Mouse (Mus musculus): ENCODE results near the gene Anpep. TPM values are rescaled to one million over a fixed set of nuclear protein-coding genes. Genes with fewer than 3 reads are reported as not detected.

Gene Anpep
- polyA plus RNA-seq, 1 experiment from 2014 or later, result 26.7 TPM

DNA sequence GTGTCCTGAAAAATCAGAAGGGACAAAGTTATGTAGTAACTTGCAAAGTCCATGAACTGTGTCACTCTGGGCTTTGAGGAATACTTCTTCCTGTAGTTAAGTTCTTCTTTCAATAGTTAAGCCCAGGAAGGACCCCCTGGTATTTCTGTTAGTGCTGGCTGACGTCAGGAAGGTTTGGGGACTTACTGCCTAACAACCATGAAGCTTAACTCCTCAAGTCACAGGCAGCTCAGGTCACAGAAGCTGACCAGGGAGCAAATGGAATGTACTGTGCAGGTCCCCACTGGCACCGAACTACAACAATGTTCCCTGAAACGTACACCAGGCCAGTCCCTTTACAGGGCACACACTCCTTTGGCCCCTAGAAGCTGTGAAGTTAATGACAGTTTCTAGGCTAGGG lies 34.4 kb upstream of the Anpep start:
- H3K9ac ChIP-seq (replicated peaks), result no peak overlapping the region
- DNase-seq (no peak), ATAC-seq (no peak)
- H3K36me3 ChIP-seq (replicated peaks; ENCODE audit: insufficient read depth, low read length), result peaks cover 10% of the 10 kb centered on the region; the same call in 1 of the 2 replicates
- H3K4me3 ChIP-seq (ENCODE audit: low read depth, low read length), result no peak overlapping the region
- no peak overlapping the region for H3K4me2 ChIP-seq (ENCODE audit: low read depth, low read length)
- TF ChIP-seq EP300 (IDR thresholded peaks at IDR 0.05; ENCODE audit: low read depth) (no peak), CTCF (IDR thresholded peaks at IDR 0.05; ENCODE audit: low read depth) (no peak)
- no peaks in the 10 kb centered on the region for H3K9me3 ChIP-seq (ENCODE audit: low read length)
- 76% methylated on average over 3 of the region's 3 CpGs for WGBS (ENCODE audit: insufficient replicate concordance)
- no peaks in the 10 kb centered on the region for H3K4me1 ChIP-seq (ENCODE audit: insufficient read depth)
- H3K27ac ChIP-seq (ENCODE audit: low read depth), result no peak overlapping the region
- no peaks in the 10 kb centered on the region for H3K27me3 ChIP-seq (ENCODE audit: insufficient read depth, low read length)

DNA sequence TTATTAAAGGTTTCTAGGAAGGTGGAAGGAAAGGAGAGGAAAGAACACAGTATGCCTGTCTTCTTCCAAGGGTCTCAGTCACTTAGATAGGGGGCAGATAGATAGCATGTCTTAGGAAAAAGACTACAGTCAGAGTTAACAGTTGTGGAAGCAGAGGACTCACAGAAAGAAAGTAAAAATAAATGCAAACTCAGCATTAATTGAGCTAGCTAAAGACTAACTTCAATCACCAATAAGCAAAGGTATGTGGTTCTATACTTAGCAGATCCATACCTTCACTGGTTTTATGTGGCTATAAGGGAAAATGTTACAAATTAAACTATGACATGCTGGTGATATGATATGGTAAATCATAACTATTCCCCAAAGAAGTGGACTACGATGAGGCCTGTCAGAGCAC lies 33.9 kb upstream of the Anpep start:
- H3K4me1 ChIP-seq (ENCODE audit: insufficient read depth), result no peaks in the 10 kb centered on the region
- H3K36me3 ChIP-seq (replicated peaks; ENCODE audit: insufficient read depth, low read length), result peaks cover 13% of the 10 kb centered on the region; the same call in 1 of the 2 replicates
- no peak for DNase-seq
- no peak for ATAC-seq
- 90% methylated on average over 1 of the region's 1 CpGs for WGBS (ENCODE audit: insufficient replicate concordance)
- H3K27ac ChIP-seq (ENCODE audit: low read depth), result no peak overlapping the region
- H3K4me2 ChIP-seq (ENCODE audit: low read depth, low read length), result no peak overlapping the region
- no peak overlapping the region for H3K9ac ChIP-seq (replicated peaks)
- no peaks in the 10 kb centered on the region for H3K9me3 ChIP-seq (ENCODE audit: low read length)
- TF ChIP-seq EP300 (IDR thresholded peaks at IDR 0.05; ENCODE audit: low read depth), result no peak
- TF ChIP-seq CTCF (IDR thresholded peaks at IDR 0.05; ENCODE audit: low read depth), result no peak
- no peaks in the 10 kb centered on the region for H3K27me3 ChIP-seq (ENCODE audit: insufficient read depth, low read length)
- no peak overlapping the region for H3K4me3 ChIP-seq (ENCODE audit: low read depth, low read length)

DNA sequence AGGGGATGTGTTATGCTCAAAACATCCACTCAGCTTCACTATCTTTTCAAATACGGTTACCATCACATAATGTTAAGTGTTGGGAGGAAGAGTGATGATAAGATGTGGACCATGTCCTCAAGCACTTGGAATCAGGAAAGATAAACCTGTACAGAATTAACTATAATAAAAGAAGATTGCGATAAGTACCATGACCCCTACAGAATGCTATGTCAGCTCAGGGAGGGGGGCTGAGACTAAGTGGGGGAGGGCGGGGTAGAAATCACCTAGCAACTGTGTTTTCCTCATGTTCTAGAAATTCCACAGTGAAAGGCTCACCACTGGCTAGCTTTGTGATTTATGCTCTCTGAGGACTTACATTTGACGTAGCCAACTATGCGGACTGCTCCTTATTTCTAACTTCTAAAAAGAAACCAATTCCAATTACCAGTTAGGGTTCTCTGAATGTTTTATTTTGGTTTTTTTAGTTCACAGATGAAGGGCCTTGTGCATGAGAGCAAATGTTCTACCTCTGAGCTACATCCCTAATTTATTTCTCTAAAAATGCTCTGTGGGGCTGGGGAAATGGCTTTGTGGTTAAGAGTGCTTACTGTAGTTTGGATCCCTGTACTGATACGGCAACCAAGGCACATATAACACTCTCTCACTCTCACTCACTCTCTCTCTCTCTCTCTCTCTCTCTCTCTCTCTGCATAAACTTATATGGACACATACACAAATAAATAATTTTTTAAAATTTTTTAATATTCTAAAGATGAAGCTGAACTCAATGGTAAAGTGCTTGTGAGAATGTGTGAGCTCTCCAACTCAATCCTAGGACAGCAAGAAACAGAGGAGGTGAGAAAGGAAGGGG lies 31.9 kb upstream of the Anpep start:
- Histone ChIP-seq H3K36me3 (replicated peaks; ENCODE audit: insufficient read depth, low read length) (peaks cover 12% of the 10 kb centered on the region; the same call in 1 of the 2 replicates), H3K9me3 (ENCODE audit: low read length) (no peaks in the 10 kb centered on the region), H3K9ac (replicated peaks) (no peak overlapping the region), H3K27me3 (ENCODE audit: insufficient read depth, low read length) (no peaks in the 10 kb centered on the region), H3K27ac (ENCODE audit: low read depth) (no peak overlapping the region), H3K4me2 (ENCODE audit: low read depth, low read length) (no peak overlapping the region), H3K4me1 (ENCODE audit: insufficient read depth) (no peaks in the 10 kb centered on the region), H3K4me3 (ENCODE audit: low read depth, low read length) (no peak overlapping the region)
- no peak for ATAC-seq
- 80% methylated on average over 6 of the region's 6 CpGs for WGBS (ENCODE audit: insufficient replicate concordance)
- DNase-seq, result no peak
- TF ChIP-seq EP300 (IDR thresholded peaks at IDR 0.05; ENCODE audit: low read depth), result no peak
- TF ChIP-seq CTCF (IDR thresholded peaks at IDR 0.05; ENCODE audit: low read depth), result no peak

DNA sequence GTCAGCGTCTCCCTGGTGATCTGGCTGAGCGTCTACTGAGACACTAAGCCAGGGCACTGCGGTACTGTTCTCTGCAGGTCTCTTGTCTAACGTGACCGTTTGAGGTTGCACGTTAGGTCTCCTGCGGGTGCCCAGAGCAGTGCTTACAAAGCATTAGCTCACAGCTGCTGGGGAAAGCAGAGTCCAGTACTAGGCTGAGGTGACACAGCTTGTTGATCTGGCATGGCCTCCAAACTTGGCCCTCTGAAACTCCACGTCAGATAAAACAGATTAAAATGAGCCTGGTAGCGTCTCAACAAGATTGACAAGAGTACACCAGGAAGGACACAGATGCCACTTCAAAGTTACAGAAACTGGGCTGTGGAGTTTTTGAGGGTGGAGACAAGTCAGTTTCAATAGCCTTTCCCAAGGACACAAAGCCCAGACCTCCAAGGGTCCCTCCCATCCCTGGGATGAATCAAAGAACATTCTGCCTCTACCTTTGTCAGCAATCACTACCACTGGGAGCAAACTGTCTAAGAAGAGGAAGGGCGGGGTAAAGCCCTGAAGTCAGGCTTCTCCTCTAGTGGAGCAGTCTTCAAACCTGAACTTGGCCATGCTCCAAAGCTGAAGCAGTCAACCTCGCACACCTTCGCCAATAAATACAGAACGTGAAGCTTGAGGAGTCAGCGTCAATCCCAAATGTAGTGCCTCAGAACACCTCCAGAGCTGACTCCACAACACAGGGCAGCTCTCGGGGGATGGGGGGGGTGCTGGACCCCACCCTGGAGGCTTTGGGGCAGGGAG lies 29.8 kb upstream of the Anpep start:
- Histone ChIP-seq H3K27ac (ENCODE audit: low read depth) (no peak overlapping the region), H3K4me2 (ENCODE audit: low read depth, low read length) (no peak overlapping the region), H3K4me1 (ENCODE audit: insufficient read depth) (no peaks in the 10 kb centered on the region), H3K4me3 (ENCODE audit: low read depth, low read length) (no peak overlapping the region), H3K27me3 (ENCODE audit: insufficient read depth, low read length) (no peaks in the 10 kb centered on the region), H3K9ac (replicated peaks) (no peak overlapping the region), H3K36me3 (replicated peaks; ENCODE audit: insufficient read depth, low read length) (peaks cover 12% of the 10 kb centered on the region; the same call in 1 of the 2 replicates), H3K9me3 (ENCODE audit: low read length) (no peaks in the 10 kb centered on the region)
- TF ChIP-seq EP300 (IDR thresholded peaks at IDR 0.05; ENCODE audit: low read depth) (no peak), CTCF (IDR thresholded peaks at IDR 0.05; ENCODE audit: low read depth) (no peak)
- WGBS (ENCODE audit: insufficient replicate concordance), result 79% methylated on average over 15 of the region's 15 CpGs
- ATAC-seq (no peak), DNase-seq (no peak)

DNA sequence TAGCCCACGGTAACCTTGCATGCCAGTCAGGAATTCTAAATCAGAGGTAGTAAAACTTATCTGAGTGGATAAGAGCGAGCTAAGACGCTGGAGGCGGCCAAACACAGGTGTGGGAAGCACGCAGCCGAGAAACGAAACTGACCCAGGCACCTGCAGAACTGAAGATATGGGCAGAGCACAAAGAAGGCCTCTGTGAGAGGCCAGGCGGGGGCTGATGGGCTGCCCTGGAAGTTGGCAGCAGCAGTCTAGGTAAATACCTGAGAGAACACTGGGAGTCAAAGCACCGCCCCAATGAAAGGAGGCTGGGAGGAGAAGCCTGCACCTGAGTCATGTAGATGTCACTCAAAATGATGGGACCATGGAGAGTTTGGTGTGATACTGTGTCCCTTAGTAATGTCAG lies 27.7 kb upstream of the Anpep start:
- Histone ChIP-seq H3K9ac (replicated peaks) (no peak overlapping the region), H3K4me3 (ENCODE audit: low read depth, low read length) (no peak overlapping the region), H3K4me2 (ENCODE audit: low read depth, low read length) (no peak overlapping the region), H3K27me3 (ENCODE audit: insufficient read depth, low read length) (no peaks in the 10 kb centered on the region), H3K27ac (ENCODE audit: low read depth) (no peak overlapping the region), H3K4me1 (ENCODE audit: insufficient read depth) (no peaks in the 10 kb centered on the region), H3K36me3 (replicated peaks; ENCODE audit: insufficient read depth, low read length) (peaks cover 16% of the 10 kb centered on the region; the same call in 1 of the 2 replicates), H3K9me3 (ENCODE audit: low read length) (no peaks in the 10 kb centered on the region)
- DNase-seq (no peak), ATAC-seq (no peak)
- WGBS (ENCODE audit: insufficient replicate concordance), result 87% methylated on average over 9 of the region's 9 CpGs
- TF ChIP-seq CTCF (IDR thresholded peaks at IDR 0.05; ENCODE audit: low read depth) (no peak), EP300 (IDR thresholded peaks at IDR 0.05; ENCODE audit: low read depth) (no peak)

DNA sequence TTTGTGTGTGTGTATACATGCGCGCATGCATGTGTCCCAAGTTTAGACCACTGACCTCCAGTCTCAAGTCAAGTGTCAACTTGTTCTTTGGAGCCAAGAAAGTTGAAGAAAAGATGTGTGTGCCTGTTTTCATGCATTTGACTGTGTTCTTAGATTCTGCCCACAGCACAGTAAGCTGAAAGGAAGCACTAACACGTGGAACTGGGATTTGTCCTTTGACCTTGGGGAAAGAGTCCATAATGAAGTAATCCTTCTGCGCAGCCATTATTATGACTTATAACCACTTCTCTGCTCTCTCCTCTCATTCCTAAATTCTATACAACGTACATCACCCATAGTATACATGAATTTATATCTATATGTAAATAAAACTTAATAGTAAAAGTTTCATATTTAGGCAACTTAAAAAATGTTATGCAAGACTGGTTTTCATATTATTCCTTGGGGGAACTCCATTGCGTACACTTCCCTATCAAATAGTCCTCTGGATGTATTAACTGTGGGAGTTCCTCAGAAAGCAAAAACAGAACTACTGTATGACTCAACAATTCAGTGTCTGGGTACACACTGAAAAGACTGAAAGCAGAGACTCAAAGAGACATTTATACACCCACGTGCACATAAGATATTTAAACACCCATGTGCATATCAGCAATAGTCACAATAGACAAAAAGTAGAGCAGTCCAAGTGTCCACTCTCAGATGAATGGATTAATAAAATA lies 22.9 kb upstream of the Anpep start:
- DNase-seq, result no peak
- Histone ChIP-seq H3K9ac (replicated peaks) (no peak overlapping the region), H3K27ac (ENCODE audit: low read depth) (no peak overlapping the region), H3K27me3 (ENCODE audit: insufficient read depth, low read length) (no peaks in the 10 kb centered on the region), H3K4me2 (ENCODE audit: low read depth, low read length) (no peak overlapping the region), H3K9me3 (ENCODE audit: low read length) (no peaks in the 10 kb centered on the region), H3K4me1 (ENCODE audit: insufficient read depth) (no peaks in the 10 kb centered on the region), H3K4me3 (ENCODE audit: low read depth, low read length) (no peak overlapping the region), H3K36me3 (replicated peaks; ENCODE audit: insufficient read depth, low read length) (peaks cover 19% of the 10 kb centered on the region)
- 75% methylated on average over 7 of the region's 7 CpGs for WGBS (ENCODE audit: insufficient replicate concordance)
- TF ChIP-seq CTCF (IDR thresholded peaks at IDR 0.05; ENCODE audit: low read depth) (no peak), EP300 (IDR thresholded peaks at IDR 0.05; ENCODE audit: low read depth) (peak; percentile 26; the same call in 1 of the 2 replicates)
- peak; percentile 61 for ATAC-seq

Measured in liver, postnatal 0 days (tissue).